Mouse (Mus musculus) kidney, adult 2 months (tissue): ENCODE measurements at regions not wholly inside any gene's neighbourhood (a gene's known extent, or its start where the extent isn't known, plus 50 kb on each side); places are given as distances from the start of the nearest gene placed in this dataset.

ENCODE experiments used
- CTCF ChIP-seq: fragments of 200-500 bp; conservative IDR thresholded peaks from 2 replicates; pipeline ENCODE4 v1.5.1; 2011; ENCODE audit warnings: low read depth, mild to moderate bottlenecking, control low read depth, low read length, moderate library complexity, mixed read lengths; ENCODE audit not compliant: insufficient read depth, insufficient read length
- POLR2A ChIP-seq: fragments of 200-500 bp; IDR thresholded peaks from one replicate; pipeline ENCODE4 v1.6.1; 2011; ENCODE audit warnings: low read depth, low read length, control low read depth

GRCm38 (mm10) chr14:61795976-61796645 lies 188.9 kb downstream of the Kcnrg start:
- TF ChIP-seq CTCF: no peak
- no peak for TF ChIP-seq POLR2A
